Mouse (Mus musculus) hindbrain, embryonic 13.5 days (tissue): ENCODE measurements around the gene Ankrd33b. TPM values are rescaled to one million over a fixed set of nuclear protein-coding genes. Genes with fewer than 3 reads are reported as not detected.

Source experiments
- ATAC-seq: fragments of 200-750 bp; cut with Nextera tagmentation; 2 replicates; pipeline ENCODE4 v1.8.0; 2017; ENCODE audit warnings: moderate TSS enrichment; ENCODE audit not compliant: low FRiP score
- H3K27ac ChIP-seq: fragments of 300-500 bp; sonication (generic); 2 replicates; pipeline ENCODE4 v1.5.1; 2015; ENCODE audit warnings: inconsistent platforms, mild to moderate bottlenecking, moderate library complexity
- H3K27me3 ChIP-seq: fragments of 300-500 bp; sonication (generic); 2 replicates; pipeline ENCODE4 v1.6.1; 2015; ENCODE audit warnings: mild to moderate bottlenecking, inconsistent platforms
- H3K36me3 ChIP-seq: fragments of 300-500 bp; sonication (generic); 2 replicates; pipeline ENCODE4 v1.6.1; 2015; ENCODE audit warnings: mild to moderate bottlenecking, inconsistent platforms
- H3K4me1 ChIP-seq: fragments of 300-500 bp; sonication (generic); replicated peaks from 2 replicates; pipeline ENCODE4 v1.6.1; 2015; ENCODE audit warnings: inconsistent platforms
- H3K4me2 ChIP-seq: fragments of 300-500 bp; sonication (generic); 2 replicates; pipeline ENCODE4 v1.6.1; 2015; ENCODE audit warnings: inconsistent platforms, mild to moderate bottlenecking, moderate library complexity
- H3K4me3 ChIP-seq: fragments of 300-500 bp; sonication (generic); 2 replicates; pipeline ENCODE4 v1.5.1; 2015; ENCODE audit warnings: mild to moderate bottlenecking, inconsistent platforms
- H3K9ac ChIP-seq: fragments of 300-500 bp; sonication (generic); 2 replicates; pipeline ENCODE4 v1.6.1; 2015; ENCODE audit warnings: mild to moderate bottlenecking, inconsistent platforms
- H3K9me3 ChIP-seq: fragments of 300-500 bp; sonication (generic); 2 replicates; pipeline ENCODE4 v1.6.1; 2016; ENCODE audit warnings: inconsistent platforms
- WGBS: fragments of 180-500 bp; shearing (Covaris S2); methylation state at CpG from one replicate; pipeline ENCODE4 v1.1.7; 2015; 5-methylcytosine and 5-hydroxymethylcytosine counted together
- polyA plus RNA-seq: library from polyadenylated mRNA; unstranded; fragments of >200 nt; fragmentation: Nextera tagmentation; extraction: Ambion mirVana; gene quantifications from 2 replicates; pipeline ENCODE4 v1.2.1, GENCODE M21; 2015

Ankrd33b gene
- polyA plus RNA-seq, 1 experiment from 2014 or later, result 1.5 TPM

DNA sequence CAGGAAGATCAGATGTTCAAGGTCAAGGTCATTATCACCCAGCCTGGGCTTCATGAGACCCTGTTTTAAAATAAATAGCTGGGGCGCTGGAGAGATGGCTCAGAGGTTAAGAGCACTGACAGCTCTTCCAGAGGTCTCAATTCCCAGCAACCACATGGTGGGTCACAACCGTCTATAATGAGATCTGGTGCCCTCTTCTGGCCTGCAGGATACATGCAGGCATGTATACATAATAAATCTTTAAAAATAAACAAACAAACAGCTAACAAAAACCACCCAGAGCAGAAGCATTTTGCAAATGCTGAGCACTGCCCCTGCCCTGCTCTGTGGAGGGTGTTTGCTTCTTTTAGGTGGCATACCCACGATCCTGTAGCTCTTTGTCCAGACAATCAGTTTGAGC is 29.9 kb upstream of the Ankrd33b start:
- Histone ChIP-seq H3K9me3 (no peaks in the 10 kb centered on the region), H3K4me3 (no peak overlapping the region), H3K36me3 (no peaks in the 10 kb centered on the region), H3K9ac (no peak overlapping the region), H3K27me3 (no peaks in the 10 kb centered on the region), H3K27ac (no peak overlapping the region), H3K4me2 (no peak overlapping the region), H3K4me1 (peaks cover 9% of the 10 kb centered on the region; the same call in 1 of the 2 replicates)
- WGBS, result 82% methylated on average over 3 of the region's 3 CpGs
- no peak for ATAC-seq

DNA sequence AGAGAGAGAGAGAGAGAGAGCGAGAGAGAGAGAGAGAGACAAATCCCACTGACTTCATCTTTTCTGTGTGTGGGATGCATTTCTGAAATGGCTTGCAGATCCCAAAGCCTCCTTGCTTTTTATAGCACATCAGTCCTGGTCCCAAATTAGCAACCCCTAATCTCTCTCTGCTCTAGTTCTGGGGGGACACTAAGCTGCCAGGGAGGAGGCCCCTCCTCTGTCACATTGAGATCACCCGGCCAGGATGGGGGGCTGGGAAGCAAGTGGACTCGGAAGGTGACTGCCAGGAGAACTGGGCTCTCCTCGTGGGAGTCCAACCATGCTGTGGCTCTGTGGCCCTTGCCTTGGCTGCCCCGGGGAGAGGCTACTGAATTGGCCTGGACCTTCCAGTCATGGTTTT is 29.2 kb upstream of the Ankrd33b start:
- H3K27me3 ChIP-seq, result no peaks in the 10 kb centered on the region
- H3K4me3 ChIP-seq, result no peak overlapping the region
- H3K9me3 ChIP-seq, result no peaks in the 10 kb centered on the region
- H3K9ac ChIP-seq, result no peak overlapping the region
- no peak overlapping the region for H3K4me2 ChIP-seq
- peaks cover 3% of the 10 kb centered on the region; the same call in 1 of the 2 replicates for H3K4me1 ChIP-seq
- no peak overlapping the region for H3K27ac ChIP-seq
- 82% methylated on average over 5 of the region's 5 CpGs for WGBS
- no peaks in the 10 kb centered on the region for H3K36me3 ChIP-seq
- no peak for ATAC-seq

DNA sequence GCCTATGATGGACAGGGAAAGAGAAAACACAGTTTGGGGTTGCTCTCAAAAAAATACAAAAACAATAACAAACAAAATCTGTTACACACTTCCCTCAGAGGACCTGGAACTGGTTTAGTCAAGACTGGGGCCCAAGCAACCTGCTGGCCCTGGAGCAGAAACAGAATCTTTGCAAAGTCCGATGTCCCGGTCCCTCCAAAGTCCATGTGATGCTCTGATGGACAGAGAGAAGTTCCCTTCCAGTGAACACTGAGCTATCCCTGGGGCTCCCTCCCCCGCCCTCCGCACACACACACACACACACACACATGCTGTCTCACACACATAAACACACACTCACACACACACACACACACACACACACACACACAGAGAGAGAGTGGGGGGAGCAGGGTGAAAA is 28.5 kb upstream of the Ankrd33b start:
- 89% methylated on average over 4 of the region's 4 CpGs for WGBS
- H3K36me3 ChIP-seq, result no peaks in the 10 kb centered on the region
- no peak overlapping the region for H3K4me2 ChIP-seq
- no peaks in the 10 kb centered on the region for H3K4me1 ChIP-seq
- H3K9me3 ChIP-seq, result no peaks in the 10 kb centered on the region
- H3K27me3 ChIP-seq, result no peaks in the 10 kb centered on the region
- no peak overlapping the region for H3K4me3 ChIP-seq
- H3K9ac ChIP-seq, result no peak overlapping the region
- no peak overlapping the region for H3K27ac ChIP-seq
- no peak for ATAC-seq

GRCm38 (mm10) chr15:31393402-31393801 is 25.9 kb upstream of the Ankrd33b start:
- H3K4me1 ChIP-seq, result no peaks in the 10 kb centered on the region
- no peaks in the 10 kb centered on the region for H3K9me3 ChIP-seq
- H3K36me3 ChIP-seq, result no peaks in the 10 kb centered on the region
- no peak overlapping the region for H3K4me2 ChIP-seq
- H3K27ac ChIP-seq, result no peak overlapping the region
- ATAC-seq, result no peak
- WGBS, result 91% methylated on average over 6 of the region's 6 CpGs
- no peak overlapping the region for H3K4me3 ChIP-seq
- H3K9ac ChIP-seq, result no peak overlapping the region
- H3K27me3 ChIP-seq, result no peaks in the 10 kb centered on the region

DNA sequence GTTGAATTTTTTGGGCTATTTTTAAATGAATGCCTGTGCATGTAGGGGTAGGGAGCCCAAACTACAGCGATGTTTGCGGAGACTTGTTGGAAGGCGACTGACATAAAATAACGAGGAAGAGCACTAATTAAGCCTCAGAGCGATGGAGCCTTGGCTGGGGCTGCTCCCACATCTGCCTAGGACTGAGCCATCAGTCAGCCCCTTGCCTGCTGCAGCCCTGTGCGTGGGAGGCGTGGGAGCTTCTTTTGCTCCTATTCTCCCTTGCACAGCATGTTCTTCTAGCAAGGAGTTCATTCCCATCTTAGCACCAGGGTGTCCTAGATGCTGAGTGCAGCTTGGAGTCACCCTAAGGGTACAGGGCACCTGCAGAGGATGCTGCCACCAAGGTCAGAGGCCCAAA is 25.2 kb upstream of the Ankrd33b start:
- Histone ChIP-seq H3K36me3 (no peaks in the 10 kb centered on the region), H3K27me3 (no peaks in the 10 kb centered on the region), H3K4me2 (no peak overlapping the region), H3K9me3 (no peaks in the 10 kb centered on the region), H3K4me1 (no peaks in the 10 kb centered on the region), H3K27ac (no peak overlapping the region), H3K4me3 (no peak overlapping the region), H3K9ac (no peak overlapping the region)
- WGBS, result 91% methylated on average over 7 of the region's 7 CpGs
- no peak for ATAC-seq

DNA sequence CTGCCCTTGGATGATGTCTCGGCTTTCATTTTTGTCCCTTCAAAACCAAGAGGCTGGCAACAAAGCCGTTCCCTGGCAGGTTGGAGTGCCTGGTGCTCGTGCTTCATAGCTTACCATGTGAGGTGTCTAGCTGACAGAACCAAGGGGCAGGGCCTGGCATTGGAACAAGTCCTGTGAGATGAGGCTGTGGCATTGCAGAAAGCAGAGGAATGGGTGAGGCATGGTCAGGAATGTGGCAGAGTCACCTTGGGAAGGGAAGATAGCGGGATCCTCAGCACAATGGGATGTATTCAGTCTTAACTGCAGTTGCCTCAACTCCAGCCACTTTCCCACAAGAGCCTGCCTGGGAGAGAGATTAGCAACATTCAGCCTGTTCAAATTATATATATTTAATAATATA is 24.6 kb upstream of the Ankrd33b start:
- H3K27ac ChIP-seq, result no peak overlapping the region
- H3K36me3 ChIP-seq, result no peaks in the 10 kb centered on the region
- no peak overlapping the region for H3K4me2 ChIP-seq
- H3K9me3 ChIP-seq, result peaks cover 5% of the 10 kb centered on the region
- no peaks in the 10 kb centered on the region for H3K4me1 ChIP-seq
- no peak overlapping the region for H3K9ac ChIP-seq
- no peak overlapping the region for H3K4me3 ChIP-seq
- WGBS, result 89% methylated on average over 4 of the region's 4 CpGs
- no peaks in the 10 kb centered on the region for H3K27me3 ChIP-seq
- ATAC-seq, result no peak

- no peak overlapping the region for H3K27ac ChIP-seq
- WGBS, result 75% methylated on average over 11 of the region's 11 CpGs
- H3K4me2 ChIP-seq, result no peak overlapping the region
- H3K36me3 ChIP-seq, result no peaks in the 10 kb centered on the region
- no peak overlapping the region for H3K4me3 ChIP-seq
- H3K27me3 ChIP-seq, result no peaks in the 10 kb centered on the region
- no peak overlapping the region for H3K9ac ChIP-seq
- ATAC-seq, result no peak
- H3K9me3 ChIP-seq, result peaks cover 2% of the 10 kb centered on the region; the same call in 1 of the 2 replicates
- H3K4me1 ChIP-seq, result no peaks in the 10 kb centered on the region
These were observed 14.5 kb upstream of the Ankrd33b start for GRCm38 (mm10) chr15:31381936-31382468.

- H3K27ac ChIP-seq, result no peak overlapping the region
- 89% methylated on average over 3 of the region's 3 CpGs for WGBS
- no peak overlapping the region for H3K4me2 ChIP-seq
- no peak for ATAC-seq
- H3K9ac ChIP-seq, result no peak overlapping the region
- no peaks in the 10 kb centered on the region for H3K36me3 ChIP-seq
- H3K9me3 ChIP-seq, result no peaks in the 10 kb centered on the region
- no peak overlapping the region for H3K4me3 ChIP-seq
- no peaks in the 10 kb centered on the region for H3K4me1 ChIP-seq
- no peaks in the 10 kb centered on the region for H3K27me3 ChIP-seq
These were observed 11.9 kb upstream of the Ankrd33b start for GRCm38 (mm10) chr15:31379471-31379870.

DNA sequence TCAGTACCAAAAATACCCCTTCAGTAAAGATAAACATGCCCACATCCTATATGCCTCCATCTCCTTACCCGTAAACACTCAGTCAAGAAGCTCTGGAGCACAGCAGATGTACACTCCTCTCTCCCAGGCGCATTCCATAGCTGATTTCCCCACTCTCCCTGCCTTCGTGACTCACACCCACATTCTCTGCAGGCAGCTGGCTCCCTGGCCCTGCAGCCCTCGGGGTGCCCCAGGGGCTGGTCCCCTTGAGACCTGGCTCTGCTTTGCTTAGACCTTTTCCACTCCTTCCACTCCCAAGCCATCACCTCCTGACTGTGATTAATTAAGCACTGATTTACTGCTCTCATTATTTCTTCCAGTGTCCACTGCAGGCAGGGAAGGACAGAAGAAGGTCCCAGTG is 7.7 kb upstream of the Ankrd33b start:
- Histone ChIP-seq H3K36me3 (no peaks in the 10 kb centered on the region), H3K4me3 (no peak overlapping the region), H3K4me1 (no peaks in the 10 kb centered on the region), H3K27ac (no peak overlapping the region), H3K9ac (no peak overlapping the region), H3K27me3 (peaks cover 13% of the 10 kb centered on the region), H3K4me2 (no peak overlapping the region), H3K9me3 (no peaks in the 10 kb centered on the region)
- 65% methylated on average over 4 of the region's 4 CpGs for WGBS
- ATAC-seq, result no peak

- Histone ChIP-seq H3K27me3 (peaks cover 70% of the 10 kb centered on the region), H3K36me3 (no peaks in the 10 kb centered on the region), H3K9me3 (no peaks in the 10 kb centered on the region), H3K9ac (no peak overlapping the region), H3K27ac (no peak overlapping the region), H3K4me2 (no peak overlapping the region), H3K4me3 (no peak overlapping the region), H3K4me1 (peaks cover 38% of the 10 kb centered on the region)
- no peak for ATAC-seq
- 13% methylated on average over 12 of the region's 12 CpGs for WGBS
These were observed 1.6 kb upstream of the Ankrd33b start for GRCm38 (mm10) chr15:31369125-31369612.

DNA sequence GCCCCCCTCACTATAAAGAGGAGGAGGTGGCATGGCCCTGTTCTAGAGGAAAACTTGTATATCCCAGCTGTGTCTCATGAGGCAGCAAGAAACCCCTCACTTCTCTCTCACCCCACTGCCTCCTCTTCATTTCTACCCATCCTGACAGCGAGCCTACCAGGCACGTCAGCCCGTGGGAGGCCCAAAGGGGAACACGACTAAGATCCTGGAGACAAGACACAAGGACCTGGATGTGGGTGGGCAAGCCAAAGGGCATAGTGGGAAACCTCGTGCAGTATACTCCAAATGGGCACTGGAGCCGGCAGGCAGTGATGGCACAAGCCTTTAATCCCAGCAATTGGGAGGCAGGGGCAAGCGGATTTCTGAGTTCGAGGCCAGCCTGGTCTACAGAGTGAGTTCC is 1.0 kb upstream of the Ankrd33b start:
- Histone ChIP-seq H3K36me3 (no peaks in the 10 kb centered on the region), H3K9me3 (no peaks in the 10 kb centered on the region), H3K27ac (no peak overlapping the region), H3K4me3 (no peak overlapping the region), H3K4me1 (peaks cover 38% of the 10 kb centered on the region), H3K9ac (no peak overlapping the region), H3K27me3 (peaks cover 76% of the 10 kb centered on the region), H3K4me2 (no peak overlapping the region)
- no peak for ATAC-seq
- WGBS, result 21% methylated on average over 8 of the region's 8 CpGs

- peaks cover 87% of the 10 kb centered on the region for H3K27me3 ChIP-seq
- WGBS, result under 1% methylated on average over 70 of the region's 72 CpGs
These were observed 688 bp downstream of the Ankrd33b start for GRCm38 (mm10) chr15:31366596-31367480.

More at GRCm38 (mm10) chr15:31366596-31367480, 688 bp downstream of the Ankrd33b start:
- H3K4me2 ChIP-seq, result peak overlapping the region; percentile 99
- no peak overlapping the region for H3K27ac ChIP-seq
- peak overlapping the region; percentile 57 for H3K4me3 ChIP-seq
- H3K36me3 ChIP-seq, result no peaks in the 10 kb centered on the region
- peaks cover 38% of the 10 kb centered on the region for H3K4me1 ChIP-seq
- peak; percentile 58 for ATAC-seq
- H3K9me3 ChIP-seq, result no peaks in the 10 kb centered on the region
- H3K9ac ChIP-seq, result peak overlapping the region; percentile 70
